Mouse (Mus musculus) fat pad, adult 2 months (tissue): ENCODE results near the gene Myo1c.

ENCODE experiments used
- DNase-seq: peaks from one replicate; pipeline ENCODE4 v3.0.0-alpha.2; 2011; ENCODE audit warnings: low read depth, low spot score; ENCODE audit errors: extremely low read depth

Myo1c gene

GRCm38 (mm10) chr11:75702761-75703160, 52.5 kb downstream of the Myo1c start:
- DNase-seq: no peak

GRCm38 (mm10) chr11:75703748-75704147, 53.4 kb downstream of the Myo1c start:
- no peak for DNase-seq

- DNase-seq: no peak
Observed at GRCm38 (mm10) chr11:75713949-75714348, 63.6 kb downstream of the Myo1c start.

GRCm38 (mm10) chr11:75715556-75715955, 65.3 kb downstream of the Myo1c start:
- DNase-seq: no peak

DNA sequence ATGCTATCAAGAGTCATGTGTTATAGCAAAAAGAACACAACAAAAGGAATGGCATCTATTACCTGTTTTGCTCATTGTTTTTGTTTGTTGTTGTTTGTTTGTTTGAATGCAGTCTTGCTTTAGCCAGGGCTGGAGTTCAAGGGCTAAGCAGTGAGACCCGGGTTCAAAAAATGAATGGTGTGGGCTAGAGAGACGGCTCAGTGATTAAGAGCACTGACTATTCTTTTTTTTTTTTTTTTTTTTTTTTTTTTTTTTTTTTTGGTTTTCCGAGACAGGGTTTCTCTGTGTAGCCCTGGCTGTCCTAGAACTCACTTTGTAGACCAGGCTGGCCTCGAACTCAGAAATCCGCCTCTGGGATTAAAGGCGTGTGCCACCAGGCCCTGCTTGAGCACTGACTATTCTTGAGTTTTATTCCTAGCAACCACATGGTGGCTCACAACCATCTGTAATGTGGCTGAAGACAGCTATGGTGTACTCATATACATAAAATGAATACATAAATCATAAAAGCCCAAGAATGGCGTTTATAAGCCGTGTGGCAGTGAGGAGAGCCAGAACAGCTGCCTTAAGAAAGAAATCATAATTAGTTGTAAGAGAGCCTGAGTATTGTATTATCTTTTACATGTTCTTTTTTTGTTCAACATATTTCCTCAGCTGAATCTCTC, 66.5 kb downstream of the Myo1c start:
- DNase-seq: no peak

GRCm38 (mm10) chr11:75722339-75722738, 72.0 kb downstream of the Myo1c start:
- no peak for DNase-seq
